Mouse (Mus musculus): ENCODE data around the gene Mme. TPM values are rescaled to one million over a fixed set of nuclear protein-coding genes. Genes with fewer than 3 reads are reported as not detected.

Gene Mme
- total RNA-seq (2022), result 10 to 100 TPM; 12.7 to 16.8 (median 15.0) TPM

DNA sequence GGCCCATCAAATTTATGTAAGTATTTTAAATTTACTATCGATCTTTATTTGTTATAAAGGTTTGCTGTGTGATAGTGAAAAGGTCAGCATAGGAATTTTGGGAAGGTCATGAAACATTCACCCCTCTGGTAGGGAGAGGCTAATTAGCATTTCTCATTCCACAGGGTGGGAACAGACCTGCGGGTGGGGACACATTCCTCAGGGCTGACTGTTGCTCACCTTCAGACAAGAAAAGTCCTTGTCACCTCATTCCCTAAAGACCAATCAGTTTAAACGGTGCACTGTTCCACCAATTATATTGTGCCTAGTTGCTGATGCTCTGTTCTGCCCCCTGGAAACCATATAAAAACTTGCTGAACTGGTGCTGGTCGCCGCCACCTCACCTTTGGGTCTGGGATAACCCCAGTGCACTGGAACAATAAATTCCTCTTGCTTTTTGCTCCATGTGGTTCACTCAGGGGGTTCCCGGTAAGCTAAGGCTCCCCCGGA is at the start of gene Mme:
Gene Mme, plus strand, starts transcription at position 439 of the 489 bp plus-strand sequence.
- no peak for DNase-seq (ENCODE audit: low spot score)

- no peak for DNase-seq (ENCODE audit: low spot score)
These were observed 44.8 kb upstream of the Mme start for GRCm38 (mm10) chr3:63196565-63196964.

DNA sequence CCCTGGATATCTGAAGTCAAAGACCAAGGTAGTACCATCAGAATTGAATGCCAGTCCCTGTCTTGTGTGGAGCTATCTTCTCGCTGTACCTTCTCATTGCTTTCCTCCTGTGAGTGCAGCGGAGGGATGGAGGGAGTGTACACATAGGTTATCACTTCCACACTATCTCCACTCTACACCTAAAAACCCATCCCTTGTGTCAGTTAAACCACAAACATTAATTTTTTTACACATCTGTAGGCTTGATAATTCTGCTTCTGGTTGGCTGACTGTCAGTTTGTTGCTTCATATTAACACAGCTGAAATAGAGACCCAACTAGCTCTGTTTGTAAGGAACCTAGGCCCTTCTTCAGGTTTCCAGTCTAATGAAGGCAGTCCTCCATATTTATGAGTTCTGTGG is 43.3 kb upstream of the Mme start:
- no peak for DNase-seq (ENCODE audit: low spot score)

GRCm38 (mm10) chr3:63221867-63222591 is 19.3 kb upstream of the Mme start:
- no peak for DNase-seq (ENCODE audit: low spot score)

GRCm38 (mm10) chr3:63223676-63224075 is 17.7 kb upstream of the Mme start:
- no peak for DNase-seq (ENCODE audit: low spot score)

DNA sequence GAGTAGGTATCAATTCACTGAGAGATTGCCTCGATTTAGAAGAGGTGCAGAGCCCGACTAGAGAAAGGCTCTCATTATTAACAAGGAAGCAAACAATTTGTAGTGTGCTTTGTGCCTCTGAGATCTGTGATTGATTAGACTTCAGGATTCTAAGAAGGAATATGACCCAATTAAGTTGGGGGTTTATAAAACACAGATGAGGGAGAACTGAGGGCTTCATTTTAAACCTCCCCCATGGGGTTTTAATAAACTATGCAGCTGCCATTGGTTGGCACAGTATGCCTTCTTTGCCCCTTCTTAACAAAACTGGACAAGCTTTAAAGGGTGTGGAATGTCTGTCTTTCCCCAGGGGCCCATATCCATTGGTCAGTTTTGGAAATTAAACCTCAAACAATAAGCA is 5.4 kb upstream of the Mme start:
- no peak for DNase-seq (ENCODE audit: low spot score)

DNA sequence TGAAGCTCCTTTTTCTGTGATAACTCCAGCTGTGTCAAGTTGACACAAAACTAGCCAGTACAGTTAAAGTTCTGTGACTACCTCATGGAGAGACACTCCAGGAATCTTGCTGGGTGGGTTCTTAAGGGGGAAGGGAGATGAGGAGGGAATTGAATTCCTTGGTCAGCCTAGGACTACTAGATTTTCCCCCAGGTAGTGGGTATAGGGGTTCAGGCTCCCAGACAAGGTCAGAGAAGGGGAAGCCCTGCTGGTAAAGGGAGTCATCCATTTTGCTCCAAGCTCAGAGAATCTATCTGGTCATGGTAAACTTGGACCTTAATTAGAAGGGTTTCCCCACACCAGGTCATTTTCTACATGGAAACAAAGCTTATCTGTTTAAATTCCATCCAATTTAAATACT is 2.4 kb downstream of the Mme start:
- no peak for DNase-seq (ENCODE audit: low spot score)

DNA sequence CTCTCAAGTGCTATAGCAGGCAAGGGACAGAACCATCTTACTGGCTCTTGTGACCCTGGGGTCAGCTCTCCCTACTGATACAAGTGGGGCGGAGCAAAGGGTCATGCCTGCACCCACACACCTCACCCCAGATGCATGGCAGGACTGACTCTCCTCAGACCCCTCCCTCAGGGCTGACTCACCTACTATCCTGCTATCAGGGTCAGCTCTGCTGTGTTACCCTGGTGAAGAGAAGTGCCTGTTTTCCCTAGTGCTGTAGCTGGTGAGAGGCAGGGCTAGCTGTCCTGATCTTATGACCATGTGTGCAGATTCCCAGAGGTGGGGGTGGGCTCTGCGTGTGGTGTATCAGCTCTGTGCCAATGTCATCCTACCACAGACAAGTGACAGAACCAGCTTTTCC is 30.8 kb downstream of the Mme start:
- no peak for DNase-seq (ENCODE audit: low spot score)

GRCm38 (mm10) chr3:63294316-63294715 is 53.0 kb downstream of the Mme start:
- no peak for DNase-seq (ENCODE audit: low spot score)

GRCm38 (mm10) chr3:63294791-63295190 is 53.5 kb downstream of the Mme start:
- DNase-seq (ENCODE audit: low spot score), result no peak

- DNase-seq (ENCODE audit: low spot score), result no peak
These were observed 53.9 kb downstream of the Mme start for GRCm38 (mm10) chr3:63295237-63295636.

GRCm38 (mm10) chr3:63295657-63296231 is 54.4 kb downstream of the Mme start:
- peak; percentile 20 for DNase-seq (ENCODE audit: low spot score)

DNA sequence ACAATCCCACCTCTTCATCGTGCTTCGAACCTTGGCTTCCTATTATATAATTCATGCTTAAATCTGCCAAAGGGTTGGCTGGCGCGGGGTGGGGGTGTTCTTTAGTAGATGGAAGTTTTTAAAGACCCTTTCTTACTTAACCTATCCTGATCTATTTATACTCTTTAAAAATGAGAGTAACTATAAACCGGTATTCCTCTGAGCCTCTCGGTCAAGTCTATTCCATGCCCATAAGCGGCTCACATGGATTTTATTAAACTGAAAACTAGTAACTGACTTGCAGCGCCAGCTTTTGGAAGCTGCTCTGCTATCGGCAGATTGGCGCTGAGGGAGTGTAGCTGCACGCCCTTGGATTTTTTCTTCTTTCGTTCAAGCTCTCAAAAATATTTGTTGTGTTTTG is 55.1 kb downstream of the Mme start:
- peak; percentile 23 for DNase-seq (ENCODE audit: low spot score)

GRCm38 (mm10) chr3:63297787-63298186 is 56.5 kb downstream of the Mme start:
- DNase-seq (ENCODE audit: low spot score), result peak; percentile 72

DNA sequence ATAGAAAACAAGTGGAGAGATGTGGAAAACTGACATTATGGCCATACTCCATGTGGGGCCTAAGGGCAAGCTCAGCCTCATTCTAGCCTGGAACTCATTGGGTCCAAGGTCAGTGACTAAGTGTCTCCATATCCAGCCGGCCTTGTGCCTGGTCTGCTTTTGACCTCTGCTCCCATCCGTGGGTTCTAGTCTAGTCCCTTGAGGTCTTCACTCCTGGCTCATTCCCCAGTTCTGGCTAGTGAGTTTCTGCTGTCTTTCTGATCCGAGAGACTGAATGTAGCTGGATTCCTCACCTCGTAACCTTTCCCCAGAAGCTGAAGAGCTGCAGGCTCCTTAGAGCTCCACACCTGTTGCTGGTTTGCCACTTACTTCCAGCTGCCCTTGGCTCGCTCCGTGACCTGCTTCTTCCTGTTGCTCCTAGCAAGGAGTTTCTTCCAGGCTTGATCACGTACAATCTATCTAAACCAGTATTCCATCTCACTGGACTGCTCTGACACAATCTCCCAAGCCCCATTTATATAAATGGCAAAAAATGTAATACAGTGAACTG is 73.9 kb downstream of the Mme start:
- no peak for DNase-seq (ENCODE audit: low spot score)

- no peak for DNase-seq (ENCODE audit: low spot score)
These were observed 76.2 kb downstream of the Mme start for GRCm38 (mm10) chr3:63317496-63317895.

- DNase-seq (ENCODE audit: low spot score), result no peak
These were observed 84.3 kb downstream of the Mme start for GRCm38 (mm10) chr3:63325615-63326014.

DNA sequence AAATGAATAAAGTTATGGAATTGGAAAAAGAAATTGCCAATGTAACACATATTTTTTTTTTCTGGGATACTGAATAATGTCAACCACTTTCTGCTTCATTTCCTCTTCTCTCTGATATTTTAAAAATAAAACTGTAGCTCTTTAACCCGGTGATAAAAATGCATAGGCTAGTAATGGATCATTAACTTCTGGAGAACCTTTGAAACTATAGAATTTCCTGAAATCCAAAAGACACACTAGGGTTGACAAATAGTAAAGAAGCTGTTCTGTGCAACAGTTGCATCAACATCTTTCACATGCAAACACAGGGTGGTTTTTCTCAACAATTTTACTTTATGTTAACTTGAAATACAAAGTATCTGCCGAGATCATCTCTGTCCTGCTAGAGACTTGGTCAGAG is 98.8 kb downstream of the Mme start:
- DNase-seq (ENCODE audit: low spot score), result no peak

DNA sequence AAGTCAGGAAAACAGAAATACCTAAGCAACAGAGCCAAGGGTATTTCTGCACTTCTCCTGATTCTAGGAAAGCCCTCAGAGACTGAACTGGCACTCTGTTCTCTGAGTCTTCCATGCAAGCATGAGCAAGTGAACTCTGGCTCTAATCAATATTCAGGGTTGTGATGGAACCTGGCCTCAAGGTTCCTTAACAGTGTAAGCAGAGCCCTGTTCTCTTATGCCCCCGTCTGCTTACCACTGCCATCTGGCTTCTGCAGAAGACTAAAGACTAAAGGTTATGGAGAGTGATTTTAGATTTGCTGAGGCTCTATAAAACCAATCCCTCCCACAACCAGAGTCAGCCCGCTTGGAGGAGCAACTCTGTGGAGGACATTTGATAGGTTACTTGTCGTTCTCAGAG is 99.2 kb downstream of the Mme start:
- DNase-seq (ENCODE audit: low spot score), result no peak

- no peak for DNase-seq (ENCODE audit: low spot score)
These were observed 100.1 kb downstream of the Mme start for GRCm38 (mm10) chr3:63341481-63341880.

DNA sequence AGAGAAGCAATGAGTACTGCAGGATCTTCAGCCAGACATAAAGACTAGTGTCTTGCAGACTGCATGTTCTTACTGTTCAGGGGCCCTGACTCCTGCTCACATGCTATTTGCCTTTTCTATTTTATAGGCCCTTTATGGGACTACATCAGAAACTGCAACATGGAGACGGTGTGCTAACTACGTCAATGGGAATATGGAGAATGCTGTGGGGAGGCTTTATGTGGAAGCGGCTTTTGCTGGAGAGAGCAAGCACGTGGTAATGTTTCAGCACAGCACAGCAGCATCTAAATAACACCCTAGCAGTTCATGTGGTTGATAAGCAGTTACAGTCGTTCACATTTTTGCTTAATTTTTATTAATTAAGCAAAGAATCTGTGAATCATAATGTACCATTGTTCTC is 103.7 kb downstream of the Mme start:
- no peak for DNase-seq (ENCODE audit: low spot score)

- DNase-seq (ENCODE audit: low spot score), result no peak
These were observed 107.6 kb downstream of the Mme start for GRCm38 (mm10) chr3:63348893-63349426.

- DNase-seq (ENCODE audit: low spot score), result no peak
These were observed 108.9 kb downstream of the Mme start for GRCm38 (mm10) chr3:63350242-63350641.
